Mouse (Mus musculus): ENCODE results near the gene Ttc41.

Ttc41 gene

DNA sequence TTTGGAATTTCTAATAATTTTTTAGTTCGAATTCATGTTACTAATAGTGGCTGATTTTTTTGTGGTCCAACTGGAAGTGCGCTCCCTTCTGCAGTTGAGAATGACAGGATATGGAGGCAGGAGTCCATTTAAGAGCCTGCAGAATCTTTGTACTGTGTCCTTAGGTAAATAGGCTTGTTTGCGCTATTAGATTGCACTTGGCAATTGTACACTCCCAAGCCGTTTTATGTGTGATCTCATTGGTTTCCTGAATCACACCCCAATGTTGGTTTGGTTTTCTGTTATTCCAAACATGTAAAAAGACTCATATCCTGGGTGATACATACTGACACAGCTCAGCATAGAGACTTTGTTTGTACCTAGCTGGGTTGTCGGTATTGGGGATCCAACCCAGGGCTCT, 78.0 kb downstream of the Ttc41 start:
- no peak for DNase-seq (ENCODE audit: low spot score in 2 of 2)

DNA sequence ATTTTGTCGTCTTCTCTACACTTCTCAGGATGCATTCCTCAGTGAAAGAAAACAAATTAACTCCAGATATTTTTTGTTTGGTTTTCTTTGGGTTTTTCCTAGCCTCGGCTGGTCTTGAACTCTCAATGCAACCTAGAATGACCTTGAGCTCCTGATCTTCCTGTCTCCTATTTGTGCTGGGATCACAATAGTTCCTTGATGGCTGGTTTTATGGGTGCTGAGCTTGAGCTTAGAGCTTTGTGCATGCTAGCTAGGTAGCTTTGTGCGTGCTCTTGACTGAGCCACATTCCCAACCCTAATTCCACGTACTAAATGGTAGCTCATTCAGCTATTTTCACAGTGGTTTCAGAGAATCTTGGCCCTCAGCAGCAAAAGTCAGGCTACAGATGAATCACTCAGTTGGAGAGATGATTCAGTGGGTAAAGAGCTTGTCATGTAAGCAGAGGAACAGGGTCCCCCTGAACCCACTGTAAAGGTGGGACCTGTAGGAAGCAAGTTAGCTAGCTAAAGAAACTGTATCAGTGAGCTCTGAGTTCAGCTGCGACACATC, 78.6 kb downstream of the Ttc41 start:
- DNase-seq (ENCODE audit: low spot score in 2 of 2), result no peak

DNA sequence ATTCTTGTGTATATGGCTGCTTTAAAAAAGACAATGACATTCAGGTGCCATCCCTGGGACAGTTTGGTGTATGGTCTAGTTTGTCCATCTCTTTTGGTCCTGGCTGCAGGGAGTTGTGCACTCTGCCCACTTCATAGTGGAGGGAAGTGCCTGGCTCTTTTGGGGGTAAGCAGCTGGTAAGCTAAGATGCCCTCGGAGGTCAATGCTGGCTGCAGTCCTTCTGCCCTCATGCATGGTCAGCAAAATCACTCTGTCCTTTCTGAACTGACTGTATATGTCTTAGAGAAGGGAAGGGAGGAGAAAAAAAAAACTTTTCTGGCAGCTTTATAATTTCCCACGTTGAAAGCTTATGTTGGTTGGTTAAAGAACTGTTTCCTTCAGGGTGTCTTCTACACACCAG, 79.8 kb downstream of the Ttc41 start:
- DNase-seq (ENCODE audit: low spot score in 2 of 2), result no peak

DNA sequence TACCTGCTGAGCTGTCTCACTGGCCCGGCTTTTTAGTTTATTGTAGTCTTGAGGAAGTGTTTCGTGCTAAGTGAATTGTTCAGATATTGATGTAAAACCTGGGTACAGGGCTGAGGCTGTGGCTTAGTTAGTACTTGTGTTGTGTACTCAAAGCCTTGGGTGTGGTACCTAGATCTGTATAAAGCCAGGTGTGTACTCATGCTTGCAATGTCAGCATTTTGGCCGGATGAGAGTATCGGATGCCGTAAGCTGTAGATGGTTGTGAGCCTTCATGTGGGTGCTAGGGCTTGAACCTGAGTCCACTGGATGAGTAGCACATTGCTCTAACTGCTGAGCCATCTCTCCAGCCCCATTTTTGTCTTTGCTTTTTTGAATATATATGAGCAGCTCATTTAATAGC, 80.5 kb downstream of the Ttc41 start:
- no peak for DNase-seq (ENCODE audit: low spot score in 2 of 2)

DNA sequence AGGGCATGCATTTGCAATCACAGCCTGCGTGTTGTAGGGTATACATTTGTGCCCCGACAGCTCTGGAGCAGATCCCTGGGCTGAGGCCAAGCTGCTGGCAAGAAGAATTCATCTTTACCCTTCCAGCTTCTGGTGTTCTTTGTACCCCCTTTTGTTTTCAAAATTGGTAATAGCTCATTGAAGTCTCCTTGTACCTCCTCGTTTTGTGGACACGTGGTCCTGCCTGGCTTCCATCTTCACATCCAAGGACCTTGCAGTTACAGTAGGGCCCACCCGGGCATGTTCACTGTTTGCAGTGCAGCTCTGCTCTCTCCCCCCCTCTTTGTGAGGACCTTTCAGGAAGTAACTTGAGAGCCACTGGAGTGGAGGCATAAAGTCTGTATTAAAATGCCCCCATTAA, 82.6 kb downstream of the Ttc41 start:
- no peak for DNase-seq (ENCODE audit: low spot score in 2 of 2)

DNA sequence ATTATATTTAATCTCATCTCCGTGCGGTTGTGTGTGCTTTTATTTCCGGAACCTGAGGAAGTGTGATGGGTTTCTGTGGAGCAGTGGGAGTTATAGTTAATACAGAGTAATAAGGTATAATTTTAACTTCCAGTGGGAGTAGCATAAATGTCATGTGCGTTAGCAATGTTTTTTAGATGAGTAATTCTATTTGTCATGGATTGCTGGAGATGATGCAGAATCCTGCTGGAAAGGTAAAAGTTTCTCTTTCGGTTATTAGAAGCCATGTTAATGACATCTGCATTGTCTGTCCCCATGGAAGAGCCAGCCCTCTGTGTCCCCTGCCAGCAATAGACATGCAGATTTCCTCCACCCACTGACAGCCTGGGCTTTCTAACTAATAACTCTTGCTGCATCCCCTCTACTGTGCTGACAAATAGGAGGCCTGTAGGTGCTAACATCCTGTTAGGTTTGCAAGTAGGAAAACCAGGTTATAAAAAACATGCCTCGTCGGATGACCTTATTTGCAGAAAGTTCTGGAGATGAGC, 83.6 kb downstream of the Ttc41 start:
- DNase-seq (ENCODE audit: low spot score in 2 of 2), result no peak

DNA sequence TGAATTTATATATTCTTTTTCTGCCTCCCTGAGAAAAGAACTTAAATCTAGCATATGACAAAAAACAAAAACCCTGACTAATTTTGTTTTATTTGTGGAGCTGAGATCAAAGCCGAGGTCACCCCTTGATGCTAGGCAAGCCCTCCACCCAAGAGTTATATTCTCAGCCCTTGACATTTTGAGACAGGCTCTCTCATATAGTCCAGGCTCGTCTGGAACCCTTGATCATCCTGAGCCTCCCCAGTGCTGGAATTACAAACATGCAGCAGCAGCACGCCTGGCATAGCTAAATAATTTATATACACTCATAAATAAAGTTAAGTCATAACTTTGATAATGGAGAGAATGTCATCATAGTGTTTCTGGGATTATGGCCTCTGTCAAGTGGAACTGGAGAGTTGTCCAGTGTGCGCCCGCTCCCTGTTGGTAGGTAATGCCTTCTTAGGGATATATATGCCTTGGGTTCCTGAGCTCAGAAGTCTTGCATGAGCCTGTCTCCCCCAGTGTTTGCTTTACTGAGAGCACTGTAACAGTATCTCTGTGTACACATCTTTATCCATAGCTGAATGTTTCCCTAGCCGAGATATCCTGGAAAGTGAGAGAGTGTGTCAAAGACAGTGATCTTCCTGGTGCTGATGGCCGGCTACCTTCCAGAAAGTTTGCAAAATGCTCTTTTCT, 86.0 kb downstream of the Ttc41 start:
- DNase-seq (ENCODE audit: low spot score in 2 of 2), result no peak

DNA sequence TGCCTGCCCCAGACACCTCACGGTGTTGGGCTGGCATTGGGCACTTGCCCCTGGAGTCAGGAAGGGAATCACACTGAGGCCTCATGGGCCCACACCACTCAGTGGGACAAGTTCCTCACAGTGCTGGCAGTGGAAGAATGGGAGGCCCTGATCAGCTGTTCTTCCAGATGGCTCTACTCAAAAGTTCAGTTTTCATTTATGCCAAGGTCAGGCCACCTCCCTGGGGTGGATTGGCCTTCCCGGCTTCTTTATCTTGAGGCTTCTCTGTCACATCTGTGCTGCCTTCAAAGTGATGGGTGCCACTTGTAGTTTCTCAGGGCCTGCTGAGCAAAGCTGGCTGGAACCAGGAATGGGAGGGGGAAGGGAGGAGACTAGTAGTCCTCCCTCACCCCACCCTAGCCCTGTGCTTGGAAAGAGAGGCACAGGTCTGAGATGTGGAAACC, 87.9 kb downstream of the Ttc41 start:
- DNase-seq (ENCODE audit: low spot score in 2 of 2), result no peak

DNA sequence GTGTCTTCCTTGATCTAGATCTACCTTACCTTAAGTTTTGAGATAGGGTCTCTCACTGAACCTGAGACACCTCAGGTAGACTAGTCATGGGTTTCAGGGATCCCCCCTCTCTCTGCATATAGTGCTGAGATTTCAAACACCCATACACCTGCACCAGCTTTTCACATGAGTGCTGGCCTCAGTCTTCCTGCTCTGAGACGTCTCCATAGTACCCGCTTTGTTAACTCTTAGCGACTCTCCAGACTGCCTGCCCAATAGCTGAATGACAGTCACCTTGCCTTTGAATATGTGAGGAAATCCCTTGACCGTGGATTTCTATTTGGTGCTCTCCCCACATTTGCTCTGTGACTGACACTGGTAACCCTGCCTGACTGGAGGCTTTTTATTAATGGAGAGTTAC, 88.6 kb downstream of the Ttc41 start:
- no peak for DNase-seq (ENCODE audit: low spot score in 2 of 2)

DNA sequence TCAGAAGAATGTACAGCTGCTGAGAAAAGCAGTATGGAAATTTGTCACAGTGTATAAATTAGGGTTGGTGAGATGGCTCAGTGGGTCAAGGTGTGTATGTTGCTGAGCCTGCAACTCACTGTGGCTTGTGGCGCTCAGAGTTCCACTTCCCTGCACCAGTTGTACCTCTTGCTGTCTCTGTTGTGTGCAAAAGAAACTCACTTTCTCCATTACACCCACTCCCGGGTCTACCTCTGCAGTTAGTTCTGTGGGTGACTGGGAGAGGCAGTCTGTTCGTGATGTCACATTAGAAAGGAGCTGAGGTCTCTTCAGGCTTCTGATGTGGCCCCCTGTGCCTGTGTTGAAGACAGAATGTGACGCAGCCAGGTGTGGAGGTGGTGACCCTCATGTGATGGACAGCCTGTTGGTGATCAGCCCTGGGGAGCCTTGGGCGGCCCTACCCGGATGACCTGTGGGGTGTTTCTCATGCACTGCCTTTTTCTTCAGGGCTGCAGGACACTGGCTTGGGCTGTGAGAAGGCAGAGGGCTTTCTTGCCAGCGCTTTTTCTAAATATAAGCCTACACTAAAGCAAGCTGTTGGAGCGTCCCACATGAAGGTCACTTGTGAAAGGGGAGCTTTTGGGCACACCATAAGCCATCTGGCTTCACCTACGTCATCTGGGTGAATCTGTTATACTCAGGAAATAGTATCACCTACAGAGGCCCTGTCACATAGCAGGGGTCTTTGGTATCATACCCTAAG, 89.4 kb downstream of the Ttc41 start:
- DNase-seq (ENCODE audit: low spot score in 2 of 2), result no peak

DNA sequence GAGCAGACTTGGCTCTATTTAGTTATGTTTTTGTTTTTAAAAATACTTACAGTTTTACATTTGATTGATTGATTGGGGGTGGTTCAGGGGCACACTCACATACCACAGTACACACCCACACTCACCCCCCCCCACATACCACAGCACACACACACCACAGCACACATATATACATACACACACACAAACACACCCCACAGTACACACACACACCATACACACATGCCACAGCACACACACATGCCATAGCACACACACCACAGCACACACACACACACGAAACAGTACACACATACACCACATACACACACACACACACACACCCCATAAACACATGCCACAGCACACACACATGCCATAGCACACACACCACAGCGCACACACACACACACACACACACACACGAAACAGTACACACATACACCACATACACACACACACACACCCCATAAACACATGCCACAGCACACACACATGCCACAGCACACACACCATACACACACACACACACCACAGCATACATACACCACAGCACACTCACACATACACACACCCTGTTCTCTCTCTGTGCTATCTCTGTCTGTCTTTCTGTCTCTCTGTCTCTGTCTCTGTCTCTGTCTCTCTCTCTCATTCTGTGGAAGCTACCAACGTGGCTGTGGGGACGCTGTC, 90.6 kb downstream of the Ttc41 start:
- no peak for DNase-seq (ENCODE audit: low spot score in 2 of 2)

DNA sequence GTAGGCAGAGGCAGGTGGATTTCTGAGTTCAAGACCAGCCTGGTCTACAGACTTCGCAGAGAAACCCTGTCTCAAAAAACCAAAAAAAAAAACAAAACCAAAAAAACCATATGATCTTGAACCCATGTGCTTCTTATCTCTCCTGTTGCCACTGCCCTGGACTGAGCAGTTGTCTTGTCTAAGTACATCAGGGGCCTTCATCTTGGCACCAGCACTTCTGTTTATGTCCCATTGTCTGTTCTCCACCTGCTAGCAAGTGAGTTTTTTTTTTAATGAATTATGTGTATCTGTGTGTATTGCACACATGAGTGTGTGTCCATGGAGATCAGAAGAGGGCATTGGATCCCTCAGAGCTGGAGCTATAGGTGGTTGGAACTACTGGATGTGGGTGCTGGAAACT, 101.8 kb downstream of the Ttc41 start:
- no peak for DNase-seq (ENCODE audit: low spot score in 2 of 2)

DNA sequence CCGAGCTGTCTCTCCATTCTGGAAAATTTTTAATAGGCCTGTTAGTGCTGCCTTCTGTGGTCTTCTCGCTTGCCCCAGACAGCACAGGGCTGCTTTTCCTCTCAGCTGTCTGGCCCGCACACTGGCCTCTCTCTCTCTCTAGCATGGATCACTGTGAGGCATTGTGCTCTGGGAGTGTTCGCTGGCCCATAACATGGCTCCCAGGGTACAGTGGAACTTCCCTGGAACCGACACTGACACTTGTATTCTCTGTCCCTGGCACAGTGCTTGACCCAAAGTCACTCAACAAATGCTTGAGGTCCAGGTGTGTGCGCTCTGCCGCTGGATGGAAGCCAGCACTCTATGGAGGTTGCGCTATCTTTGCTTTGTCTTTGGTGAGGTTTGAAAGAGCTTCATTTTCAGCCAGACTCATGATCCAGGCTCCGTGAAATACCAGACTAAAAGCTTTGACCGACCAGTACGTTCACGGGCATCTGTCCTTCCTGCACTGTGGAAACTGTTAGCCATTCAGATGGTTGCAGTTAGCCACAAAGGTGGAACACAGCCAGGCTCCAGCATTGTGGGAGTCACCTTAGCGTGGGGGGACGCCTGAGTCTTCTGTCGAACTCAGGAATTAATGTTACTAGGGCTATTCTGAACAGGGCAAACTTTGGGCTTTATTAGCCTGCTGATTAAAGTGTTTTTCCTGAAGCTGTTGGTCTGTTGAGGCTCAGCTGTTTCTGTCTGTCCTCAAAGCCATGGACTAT, 102.6 kb downstream of the Ttc41 start:
- DNase-seq (ENCODE audit: low spot score in 2 of 2), result no peak

DNA sequence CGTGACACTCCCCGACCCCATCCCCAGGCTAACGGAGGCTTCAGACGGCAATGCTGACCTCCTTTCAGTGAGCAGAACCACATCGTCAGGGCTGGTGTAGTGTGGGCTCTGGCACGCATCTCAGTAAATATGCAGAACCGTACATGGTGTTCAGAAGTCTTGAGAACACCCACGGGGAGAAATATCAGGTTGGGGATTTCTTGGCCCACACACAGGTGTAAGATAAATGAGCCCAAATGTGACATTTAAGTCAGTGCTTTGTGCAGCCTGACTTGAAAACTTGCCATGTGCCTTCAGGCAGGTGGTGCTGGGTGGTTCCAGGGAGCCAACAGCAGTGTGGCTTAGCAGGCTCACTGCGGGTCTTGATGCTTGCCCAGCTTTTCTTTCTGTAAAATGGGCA, 104.4 kb downstream of the Ttc41 start:
- DNase-seq (ENCODE audit: low spot score in 2 of 2), result no peak

DNA sequence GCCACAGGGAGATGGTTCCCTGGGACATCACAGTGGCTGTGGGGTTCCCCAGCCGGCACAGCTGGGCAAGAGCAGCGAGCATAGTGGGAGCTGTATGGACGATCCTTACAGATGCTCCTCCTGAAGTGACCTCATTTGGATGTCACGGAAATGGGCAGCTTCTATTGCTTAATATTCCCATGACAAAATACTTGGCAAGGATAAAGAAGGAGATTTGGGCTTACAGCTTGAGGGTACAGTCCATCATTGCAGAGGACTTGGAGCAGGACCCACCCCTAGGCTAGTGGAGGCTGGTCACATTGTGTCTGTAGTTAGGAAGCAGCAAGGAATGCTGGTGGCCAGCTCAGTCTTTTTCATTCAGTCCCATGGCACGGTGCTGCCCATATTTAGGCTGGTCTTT, 105.0 kb downstream of the Ttc41 start:
- no peak for DNase-seq (ENCODE audit: low spot score in 2 of 2)

DNA sequence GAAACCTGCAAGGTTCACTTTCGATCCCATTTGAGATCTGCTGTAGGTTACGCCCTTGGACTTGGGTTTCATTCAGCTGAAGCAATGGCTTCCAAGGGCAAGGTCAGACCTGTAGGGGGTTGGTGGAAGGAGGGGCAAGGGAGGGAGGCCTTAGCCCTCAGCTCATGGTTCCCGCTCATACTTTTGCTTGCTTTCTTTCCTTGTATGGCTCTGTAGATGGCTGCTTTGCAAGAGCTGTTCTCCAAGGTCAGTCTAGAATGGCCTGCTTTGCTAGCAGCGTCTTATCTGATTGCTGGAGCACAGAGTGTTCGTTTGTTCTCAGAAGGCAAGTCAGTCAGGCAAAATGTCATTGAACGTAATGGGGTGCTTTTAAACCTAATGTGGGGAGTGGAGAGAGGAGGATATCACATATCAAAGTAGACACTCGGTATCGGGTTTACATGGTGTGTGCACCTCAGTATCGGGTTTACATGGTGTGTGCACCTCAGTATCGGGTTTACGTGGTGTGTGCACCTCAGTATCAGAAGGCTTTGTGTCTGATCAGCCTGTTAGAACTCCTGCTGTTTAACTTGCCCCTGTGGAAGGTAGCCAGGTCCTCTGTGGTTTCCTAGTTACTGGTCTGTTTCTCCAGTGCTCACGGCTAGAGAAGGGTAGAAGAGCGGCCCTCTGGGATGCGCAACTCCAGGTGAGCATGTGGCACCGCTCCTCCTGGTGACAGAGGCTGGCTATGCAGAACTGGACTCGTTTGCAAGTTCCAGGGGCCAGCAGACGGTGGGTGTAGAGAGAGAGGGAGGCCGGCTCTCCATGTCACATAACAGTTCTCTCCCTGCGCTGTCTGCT, 108.9 kb downstream of the Ttc41 start:
- DNase-seq (ENCODE audit: low spot score in 2 of 2), result no peak

DNA sequence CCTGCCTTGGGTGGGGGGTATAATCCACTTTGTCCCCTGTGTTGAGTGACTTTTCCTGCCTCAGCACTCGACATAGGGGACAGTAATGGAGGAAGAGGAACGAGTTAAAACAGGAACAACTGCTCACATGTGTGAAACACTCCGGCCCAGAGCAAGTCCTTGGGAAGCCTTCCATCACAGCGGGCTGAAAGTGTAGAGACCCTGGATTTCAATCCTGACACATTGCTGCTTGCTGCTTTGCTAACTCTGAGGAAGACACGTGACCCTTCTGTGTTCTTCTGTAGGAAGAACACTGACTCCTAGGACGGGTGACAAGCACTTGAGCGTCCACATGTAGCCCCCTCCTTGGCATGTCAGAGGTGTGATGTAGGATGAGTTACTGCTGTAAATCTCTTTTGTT, 109.5 kb downstream of the Ttc41 start:
- no peak for DNase-seq (ENCODE audit: low spot score in 2 of 2)

DNA sequence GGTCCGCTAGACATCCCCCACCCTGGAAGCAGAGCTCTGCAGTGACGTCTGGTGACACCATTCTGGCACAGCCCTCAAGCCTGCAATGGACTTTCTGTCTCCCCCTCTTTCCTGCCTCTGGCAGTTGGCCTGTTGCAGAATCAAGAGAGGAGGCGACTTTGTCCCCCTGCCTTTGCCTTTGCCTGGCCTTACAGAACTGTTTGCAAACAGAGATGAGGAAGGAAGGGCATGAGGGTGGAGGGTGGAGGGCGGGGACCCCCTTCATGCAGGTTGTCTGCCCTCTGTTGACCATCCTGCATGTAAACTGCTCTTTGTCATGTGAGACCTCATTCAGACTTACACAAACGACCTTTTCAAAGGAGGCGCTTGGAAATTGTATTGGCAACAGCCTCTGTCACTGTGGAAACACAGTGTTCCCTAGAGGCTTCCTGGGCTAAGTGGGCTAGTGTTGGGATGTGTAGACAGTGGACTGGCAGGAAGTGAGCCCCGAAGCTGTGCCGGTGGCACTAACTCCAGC, 114.1 kb downstream of the Ttc41 start:
- no peak for DNase-seq (ENCODE audit: low spot score in 2 of 2)

DNA sequence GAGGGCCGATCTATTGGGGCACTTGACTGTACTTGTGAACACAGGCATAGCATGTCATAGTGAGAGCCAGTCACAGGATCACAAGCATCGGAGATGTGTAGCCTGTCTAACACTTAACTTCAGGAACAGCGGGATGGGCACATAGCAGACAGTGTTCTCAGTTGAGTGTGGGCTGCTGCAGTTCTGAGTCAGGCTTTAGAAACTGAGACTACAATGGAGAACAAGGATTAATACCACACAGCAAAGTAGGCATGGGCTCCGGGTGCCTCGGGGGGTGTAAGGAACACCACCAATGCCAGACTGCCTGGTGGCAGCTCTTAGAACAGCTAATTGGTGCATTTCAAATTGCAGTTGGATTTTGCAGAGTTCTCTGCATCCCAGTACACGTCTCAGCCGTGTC, 115.4 kb downstream of the Ttc41 start:
- no peak for DNase-seq (ENCODE audit: low spot score in 2 of 2)

DNA sequence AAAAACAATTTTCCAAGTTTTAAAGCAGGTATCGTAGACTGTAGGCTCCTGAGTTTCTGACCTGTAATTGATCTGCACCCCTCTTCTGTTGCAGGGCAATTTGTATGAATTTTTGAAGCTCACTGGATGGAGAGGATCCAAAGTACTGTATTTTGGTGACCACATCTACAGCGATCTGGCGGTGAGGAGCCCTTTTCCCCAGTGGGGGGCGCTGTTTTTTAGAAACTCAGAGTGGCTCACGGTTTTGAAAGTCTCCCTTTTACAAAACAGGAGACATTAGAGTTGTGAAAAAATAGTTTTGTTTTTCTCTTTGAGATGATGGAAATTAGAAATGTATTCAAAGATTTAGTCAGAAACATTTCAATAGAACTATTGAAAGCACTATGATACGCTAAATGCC, 118.5 kb downstream of the Ttc41 start:
- no peak for DNase-seq (ENCODE audit: low spot score in 2 of 2)

DNA sequence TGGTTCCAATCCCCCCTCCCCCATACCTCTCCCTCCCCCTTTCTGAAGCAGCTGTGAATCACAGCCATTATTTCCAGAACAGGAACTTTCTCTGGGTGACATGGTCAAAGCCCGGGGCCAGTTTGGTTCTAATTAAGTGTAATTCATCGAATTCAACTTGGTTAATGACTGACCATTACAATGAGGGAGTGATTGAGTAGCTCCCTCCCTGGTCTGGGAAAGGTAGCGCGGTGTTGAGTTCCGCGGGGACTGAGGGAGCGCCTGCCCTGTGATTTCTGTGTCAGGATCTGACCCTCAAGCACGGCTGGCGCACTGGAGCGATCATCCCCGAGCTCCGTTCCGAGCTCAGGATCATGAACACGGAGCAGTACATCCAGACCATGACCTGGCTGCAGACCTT, 119.3 kb downstream of the Ttc41 start:
- DNase-seq (ENCODE audit: low spot score in 2 of 2), result no peak
